Mouse (Mus musculus) heart, postnatal 0 days (tissue): ENCODE results near the gene Iqcc.

Source experiments
- CTCF ChIP-seq: IDR thresholded peaks from 2 replicates; pipeline ENCODE4 v1.5.1; 2016; ENCODE audit warnings: antibody characterized with exemption, control low read depth, low read depth
- EP300 ChIP-seq: IDR thresholded peaks from 2 replicates; pipeline ENCODE4 v1.6.1; 2016; ENCODE audit warnings: antibody characterized with exemption, low read depth

DNA sequence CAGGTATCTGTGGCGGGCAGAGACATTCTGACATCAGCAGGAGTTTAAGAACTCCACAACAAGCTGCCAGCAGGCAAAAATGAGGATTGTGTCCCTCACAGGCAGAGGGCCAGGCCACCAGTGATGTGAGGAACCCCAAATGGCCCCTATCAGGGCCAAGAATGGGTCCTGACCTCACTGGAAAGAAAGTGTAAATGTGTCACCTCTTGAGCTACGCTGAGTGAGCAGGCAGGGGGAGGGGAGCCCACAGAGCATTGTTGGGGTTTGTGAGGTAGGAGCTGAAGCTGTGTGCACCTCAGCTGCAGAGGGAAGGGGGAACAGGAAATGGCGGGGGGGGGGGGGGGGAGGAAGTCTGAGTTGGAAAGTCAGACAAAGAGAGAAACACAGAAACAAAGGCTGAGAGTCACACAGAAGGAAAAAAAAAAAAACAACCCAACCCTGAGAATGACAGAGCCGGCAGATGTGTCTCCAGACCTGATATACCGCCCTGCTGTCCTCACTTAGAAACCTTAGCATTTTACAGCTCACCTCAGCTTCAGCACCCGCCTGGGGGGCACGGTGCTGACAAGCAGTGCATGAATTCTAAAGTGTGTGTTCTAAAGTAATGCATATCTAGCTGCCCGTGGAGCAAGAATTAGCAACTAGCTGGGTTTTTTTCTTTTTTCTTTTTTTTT lies 43.6 kb downstream of the Iqcc start:
- TF ChIP-seq CTCF (no peak), EP300 (no peak)
